In genomic region chr4:140815996-140816917, GRCm38 (mm10) we compare ENCODE assay signal across 9 mouse cellular contexts. TPM values are rescaled to one million over a fixed set of nuclear protein-coding genes. Genes with fewer than 3 reads are reported as not detected.
DNase-seq lines count a peak whose midpoint lies in the region; ATAC-seq and TF ChIP-seq lines count a peak whose summit lies in the region.
"Had no signal": no experiment of that assay in that cellular context is flagged by ENCODE, and none has a peak within 500 bp of the region (broad histone marks: within the 10 kb centered on the region; RNA-seq: fewer than 3 reads in every experiment).

No protein-coding gene starts in this region.

- no peaks in the 10 kb centered on the region for H3K36me3 ChIP-seq in heart, embryonic 11.5 days (ENCODE audit: control insufficient read depth, insufficient read depth, low read length)
- H3K36me3 ChIP-seq in kidney, adult 2 months (ENCODE audit: control insufficient read depth, insufficient read depth, low read length) = no peaks in the 10 kb centered on the region

- TF ChIP-seq POLR2A in kidney, adult 2 months (IDR thresholded peaks at IDR 0.05; ENCODE audit: low read depth, low read length) = no peak

- peaks cover 50% of the 10 kb centered on the region for H3K4me1 ChIP-seq in heart, embryonic 11.5 days (ENCODE audit: control insufficient read depth, insufficient read depth, low read length)
- H3K4me1 ChIP-seq in kidney, adult 2 months (ENCODE audit: control insufficient read depth, insufficient read depth, low read length) = no peaks in the 10 kb centered on the region

- H3K4me3 ChIP-seq in heart, embryonic 11.5 days (ENCODE audit: low read depth, low read length) = no peak overlapping the region
- no peak overlapping the region for H3K4me3 ChIP-seq in kidney, adult 2 months (ENCODE audit: insufficient read depth, low read depth, low read length)

- H3K9me3 ChIP-seq in heart, embryonic 11.5 days (replicated peaks; ENCODE audit: control insufficient read depth, low read length) = no peaks in the 10 kb centered on the region

- TF ChIP-seq CTCF in kidney, adult 2 months (conservative IDR thresholded peaks at IDR 0.05; ENCODE audit: insufficient read depth, insufficient read length, low read depth, low read length) = no peak

- no peak for ATAC-seq in heart, embryonic 11.5 days (replicated peaks; ENCODE audit: insufficient number of reproducible peaks, low FRiP score, low TSS enrichment)
- ATAC-seq: Patski had no signal

- H3K9ac ChIP-seq in heart, embryonic 11.5 days (ENCODE audit: low read depth, low read length) = no peak overlapping the region

- 29% methylated on average over 10 of the region's 10 CpGs for WGBS in heart, embryonic 11.5 days (ENCODE audit: insufficient replicate concordance)
- WGBS in kidney, adult 2 months = 31% methylated on average over 10 of the region's 10 CpGs

- no peaks in the 10 kb centered on the region for H3K27me3 ChIP-seq in heart, embryonic 11.5 days (ENCODE audit: control insufficient read depth, insufficient read depth, low read length)
- no peaks in the 10 kb centered on the region for H3K27me3 ChIP-seq in kidney, adult 2 months (replicated peaks; ENCODE audit: control insufficient read depth, insufficient read depth, low read length)
- H3K27me3 ChIP-seq: Patski had no signal

- DNase-seq in heart, adult 9 months (ENCODE audit: low spot score in 2 of 2) = no peak
- peak; percentile 74 for DNase-seq in MN1 (ENCODE audit: low spot score)
- DNase-seq in kidney, adult 2 months = peak; percentile 86
- DNase-seq in lung, postnatal 14 days = peak; percentile 53
- DNase-seq in layer of hippocampus, adult 18-20 months (ENCODE audit: low spot score in 2 of 2) = no peak
- no peak for DNase-seq in thymus, postnatal 14 days
- no peak for DNase-seq in left cerebral cortex, postnatal 25 days (ENCODE audit: low spot score in 2 of 2)

- peak overlapping the region; percentile 16 for H3K4me2 ChIP-seq in heart, embryonic 11.5 days

- H3K27ac ChIP-seq in heart, embryonic 11.5 days (ENCODE audit: low read depth, low read length) = peak overlapping the region; percentile 22; the same call in 1 of the 2 replicates
- H3K27ac ChIP-seq in kidney, adult 2 months (ENCODE audit: insufficient read depth, low read depth, low read length) = no peak overlapping the region

- intact Hi-C loops in left cerebral cortex, postnatal 25 days (cut with DNase I) = no loop called here

RNA-seq across cellular contexts. Expression of gene Padi3, which starts 5.8 kb away (rescaled TPM):
- 0.39 and 0.63 TPM in 2 replicates for polyA plus RNA-seq in heart, embryonic 11.5 days (2014; fragmentation: Nextera tagmentation; extraction: Ambion mirVana)
- 0.03 TPM in 2 replicates for polyA plus RNA-seq in kidney, adult 2 months (2012; rRNA removed)
- total RNA-seq in layer of hippocampus, adult 18-20 months (2021) = not detected
- not detected for total RNA-seq in left cerebral cortex, postnatal 25 days (2021)
- polyA plus RNA-seq: Patski had no signal

RNA-seq across cellular contexts. Expression of gene Padi1, which starts 29.3 kb away (rescaled TPM):
- polyA plus RNA-seq in heart, embryonic 11.5 days (2014; fragmentation: Nextera tagmentation; extraction: Ambion mirVana) = 0.19 and 0.24 TPM in 2 replicates
- polyA plus RNA-seq in kidney, adult 2 months (2012; rRNA removed) = 0.13 and 0.23 TPM in 2 replicates
- total RNA-seq in layer of hippocampus, adult 18-20 months (2021) = not detected
- not detected for total RNA-seq in left cerebral cortex, postnatal 25 days (2021)

RNA-seq across cellular contexts. Expression of gene Padi4, which starts 42.2 kb away (rescaled TPM):
- 1.9 and 2.4 TPM in 2 replicates for polyA plus RNA-seq in heart, embryonic 11.5 days (2014; fragmentation: Nextera tagmentation; extraction: Ambion mirVana)
- polyA plus RNA-seq in kidney, adult 2 months (2012; rRNA removed) = 0.38 and 0.44 TPM in 2 replicates
- total RNA-seq in layer of hippocampus, adult 18-20 months (2021) = not detected
- total RNA-seq in left cerebral cortex, postnatal 25 days (2021) = not detected

Comparison
In these comparisons a context has a peak if more than half of its experiments do, and no peak if none do; other contexts are left out.
1. DNase-seq: peak in MN1 (single experiment), kidney, adult 2 months (single experiment) and lung, postnatal 14 days (single experiment); none in heart, adult 9 months (0 of 2), layer of hippocampus, adult 18-20 months (0 of 2), thymus, postnatal 14 days (single experiment) and left cerebral cortex, postnatal 25 days (0 of 2).